Mouse (Mus musculus) limb, embryonic 12.5 days (tissue): ENCODE measurements around the gene Hmgn2. TPM values are rescaled to one million over a fixed set of nuclear protein-coding genes. Genes with fewer than 3 reads are reported as not detected.
"Not testable (repeated sequence)": the region's sequence is repeated elsewhere in the genome, so short reads cannot be mapped to it uniquely, and the experiment has no call there.

Experiments used
- ATAC-seq: fragments of 200-750 bp; cut with Nextera tagmentation; 2 replicates; pipeline ENCODE4 v1.8.0; 2017; ENCODE audit warnings: low read depth, moderate TSS enrichment; ENCODE audit not compliant: insufficient number of reproducible peaks, insufficient read depth, low FRiP score, low TSS enrichment
- H3K27ac ChIP-seq: fragments of 300-500 bp; sonication (generic); 2 replicates; pipeline ENCODE4 v1.5.1; 2016; ENCODE audit warnings: mild to moderate bottlenecking, moderate library complexity
- H3K27me3 ChIP-seq: fragments of 300-500 bp; sonication (generic); 2 replicates; pipeline ENCODE4 v1.6.1; 2016; ENCODE audit warnings: mild to moderate bottlenecking, moderate library complexity
- H3K36me3 ChIP-seq: fragments of 300-500 bp; sonication (generic); 2 replicates; pipeline ENCODE4 v1.6.1; 2016; ENCODE audit warnings: mild to moderate bottlenecking, moderate library complexity
- H3K4me1 ChIP-seq: fragments of 300-500 bp; sonication (generic); replicated peaks from 2 replicates; pipeline ENCODE4 v1.6.1; 2016
- H3K4me2 ChIP-seq: fragments of 300-500 bp; sonication (generic); 2 replicates; pipeline ENCODE4 v1.6.1; 2016; ENCODE audit warnings: mild to moderate bottlenecking, moderate library complexity
- H3K4me3 ChIP-seq: fragments of 300-500 bp; sonication (generic); replicated peaks from 2 replicates; pipeline ENCODE4 v1.5.1; 2016; ENCODE audit warnings: mild to moderate bottlenecking
- H3K9ac ChIP-seq: fragments of 300-500 bp; sonication (generic); replicated peaks from 2 replicates; pipeline ENCODE4 v1.6.1; 2016; ENCODE audit warnings: mild to moderate bottlenecking, moderate library complexity
- H3K9me3 ChIP-seq: fragments of 300-500 bp; sonication (generic); 2 replicates; pipeline ENCODE4 v1.6.1; 2016; ENCODE audit warnings: mild to moderate bottlenecking, moderate library complexity
- WGBS: fragments of 180-500 bp; shearing (Covaris S2); methylation state at CpG from one replicate; pipeline ENCODE4 v1.1.7; 2016; 5-methylcytosine and 5-hydroxymethylcytosine counted together
- polyA plus RNA-seq: library from polyadenylated mRNA; unstranded; fragments of >200 nt; fragmentation: Nextera tagmentation; extraction: Ambion mirVana; gene quantifications from 2 replicates; pipeline ENCODE4 v1.2.1, GENCODE M21; 2016

Gene Hmgn2
- polyA plus RNA-seq, 1 experiment from 2014 or later, result 3,165 TPM

- peaks cover 3% of the 10 kb centered on the region; the same call in 1 of the 2 replicates for H3K9me3 ChIP-seq
- WGBS, result 93% methylated on average over 4 of the region's 4 CpGs
- no peak for ATAC-seq
Measured at GRCm38 (mm10) chr4:133942679-133943078, 25.8 kb downstream of the Hmgn2 start.

GRCm38 (mm10) chr4:133941576-133941975 is 26.9 kb downstream of the Hmgn2 start:
- ATAC-seq, result no peak
- Histone ChIP-seq H3K36me3 (no peaks in the 10 kb centered on the region), H3K9ac (no peak overlapping the region), H3K4me1 (no peaks in the 10 kb centered on the region), H3K4me2 (no peak overlapping the region), H3K27me3 (no peaks in the 10 kb centered on the region), H3K27ac (no peak overlapping the region), H3K4me3 (no peak overlapping the region), H3K9me3 (peaks cover 3% of the 10 kb centered on the region; the same call in 1 of the 2 replicates)
- 26% methylated on average over 3 of the region's 3 CpGs for WGBS

More at GRCm38 (mm10) chr4:133942679-133943078, 25.8 kb downstream of the Hmgn2 start:
- no peak overlapping the region for H3K4me3 ChIP-seq
- no peak overlapping the region for H3K27ac ChIP-seq
- H3K9ac ChIP-seq, result no peak overlapping the region
- no peak overlapping the region for H3K4me2 ChIP-seq
- H3K4me1 ChIP-seq, result no peaks in the 10 kb centered on the region
- no peaks in the 10 kb centered on the region for H3K27me3 ChIP-seq
- no peaks in the 10 kb centered on the region for H3K36me3 ChIP-seq

- H3K9ac ChIP-seq, result no peak overlapping the region
- ATAC-seq, result no peak; the same call in 1 of the 2 replicates
- no peak overlapping the region for H3K4me2 ChIP-seq
- H3K9me3 ChIP-seq, result no peaks in the 10 kb centered on the region
- H3K36me3 ChIP-seq, result no peaks in the 10 kb centered on the region
- WGBS, result 71% methylated on average over 13 of the region's 13 CpGs
- H3K27me3 ChIP-seq, result no peaks in the 10 kb centered on the region
- no peaks in the 10 kb centered on the region for H3K4me1 ChIP-seq
- no peak overlapping the region for H3K4me3 ChIP-seq
- no peak overlapping the region for H3K27ac ChIP-seq
Measured at GRCm38 (mm10) chr4:133940386-133941260, 27.8 kb downstream of the Hmgn2 start.

- H3K36me3 ChIP-seq, result no peaks in the 10 kb centered on the region
- no peaks in the 10 kb centered on the region for H3K4me1 ChIP-seq
- no peak for ATAC-seq
- whole genome bisulfite sequencing, result 39% methylated on average over 2 of the region's 2 CpGs
- no peak overlapping the region for H3K9ac ChIP-seq
- no peak overlapping the region for H3K4me2 ChIP-seq
- H3K27ac ChIP-seq, result no peak overlapping the region
- H3K9me3 ChIP-seq, result no peaks in the 10 kb centered on the region
- H3K27me3 ChIP-seq, result no peaks in the 10 kb centered on the region
- no peak overlapping the region for H3K4me3 ChIP-seq
Measured at GRCm38 (mm10) chr4:133938077-133938476, 30.4 kb downstream of the Hmgn2 start.

GRCm38 (mm10) chr4:133931785-133932184 is 36.7 kb downstream of the Hmgn2 start:
- no peak overlapping the region for H3K4me3 ChIP-seq
- no peak overlapping the region for H3K9ac ChIP-seq
- no peak for ATAC-seq
- H3K27ac ChIP-seq, result no peak overlapping the region
- H3K4me2 ChIP-seq, result no peak overlapping the region
- H3K27me3 ChIP-seq, result no peaks in the 10 kb centered on the region
- H3K4me1 ChIP-seq, result 0 out of 2 replicates have a peak, but pooled peaks cover 10% of the 10 kb centered on the region
- H3K9me3 ChIP-seq, result no peaks in the 10 kb centered on the region
- no peaks in the 10 kb centered on the region for H3K36me3 ChIP-seq
- 82% methylated on average over 3 of the region's 3 CpGs for WGBS

- no peaks in the 10 kb centered on the region for H3K9me3 ChIP-seq
- H3K4me2 ChIP-seq, result no peak overlapping the region
- H3K27ac ChIP-seq, result no peak overlapping the region
- 15% methylated on average over 10 of the region's 10 CpGs for WGBS
- no peaks in the 10 kb centered on the region for H3K27me3 ChIP-seq
- 0 out of 2 replicates have a peak, but pooled peaks cover 10% of the 10 kb centered on the region for H3K4me1 ChIP-seq
- no peak overlapping the region for H3K4me3 ChIP-seq
- no peaks in the 10 kb centered on the region for H3K36me3 ChIP-seq
- no peak for ATAC-seq
- H3K9ac ChIP-seq, result no peak overlapping the region
Measured at GRCm38 (mm10) chr4:133931349-133931748, 37.1 kb downstream of the Hmgn2 start.

- H3K9ac ChIP-seq, result no peak overlapping the region
- H3K27me3 ChIP-seq, result no peaks in the 10 kb centered on the region
- H3K4me3 ChIP-seq, result no peak overlapping the region
- no peaks in the 10 kb centered on the region for H3K36me3 ChIP-seq
- H3K4me1 ChIP-seq, result 0 out of 2 replicates have a peak, but pooled peaks cover 10% of the 10 kb centered on the region
- H3K27ac ChIP-seq, result no peak overlapping the region
- no peak overlapping the region for H3K4me2 ChIP-seq
- ATAC-seq, result no peak
- 26% methylated on average over 7 of the region's 7 CpGs for WGBS
- H3K9me3 ChIP-seq, result no peaks in the 10 kb centered on the region
Measured at GRCm38 (mm10) chr4:133929278-133929670, 39.2 kb downstream of the Hmgn2 start.

GRCm38 (mm10) chr4:133928576-133929277 is 39.7 kb downstream of the Hmgn2 start:
- Histone ChIP-seq H3K4me3 (no peak overlapping the region), H3K9ac (no peak overlapping the region), H3K4me2 (no peak overlapping the region), H3K9me3 (no peaks in the 10 kb centered on the region), H3K36me3 (no peaks in the 10 kb centered on the region), H3K27ac (peak overlapping the region; percentile 54), H3K27me3 (no peaks in the 10 kb centered on the region), H3K4me1 (0 out of 2 replicates have a peak, but pooled peaks cover 10% of the 10 kb centered on the region)
- ATAC-seq, result no peak
- 43% methylated on average over 15 of the region's 15 CpGs for WGBS

- Histone ChIP-seq H3K27ac (no peak overlapping the region), H3K27me3 (no peaks in the 10 kb centered on the region), H3K9me3 (no peaks in the 10 kb centered on the region), H3K4me3 (no peak overlapping the region), H3K9ac (no peak overlapping the region), H3K36me3 (no peaks in the 10 kb centered on the region), H3K4me2 (no peak overlapping the region), H3K4me1 (0 out of 2 replicates have a peak, but pooled peaks cover 10% of the 10 kb centered on the region)
- ATAC-seq, result no peak
- 75% methylated on average over 4 of the region's 4 CpGs for WGBS
Measured at GRCm38 (mm10) chr4:133925204-133925603, 43.2 kb downstream of the Hmgn2 start.

- Histone ChIP-seq H3K27ac (no peak overlapping the region), H3K9me3 (no peaks in the 10 kb centered on the region), H3K4me2 (no peak overlapping the region), H3K36me3 (no peaks in the 10 kb centered on the region), H3K9ac (no peak overlapping the region), H3K4me1 (0 out of 2 replicates have a peak, but pooled peaks cover 6% of the 10 kb centered on the region), H3K27me3 (no peaks in the 10 kb centered on the region), H3K4me3 (no peak overlapping the region)
- ATAC-seq, result no peak
- WGBS, result 89% methylated on average over 5 of the region's 5 CpGs
Measured at GRCm38 (mm10) chr4:133923743-133924142, 44.7 kb downstream of the Hmgn2 start.

- not testable (repeated sequence) for H3K4me3 ChIP-seq, H3K4me1 ChIP-seq, ATAC-seq, H3K9me3 ChIP-seq, H3K36me3 ChIP-seq, H3K9ac ChIP-seq, H3K27ac ChIP-seq, H3K4me2 ChIP-seq, H3K27me3 ChIP-seq
- 88% methylated on average over 23 of the region's 23 CpGs for WGBS
Measured at GRCm38 (mm10) chr4:133918093-133918825, 50.2 kb downstream of the Hmgn2 start.
